Mouse (Mus musculus): ENCODE data around the gene Maneal. TPM values are rescaled to one million over a fixed set of nuclear protein-coding genes. Genes with fewer than 3 reads are reported as not detected.

The Maneal gene
- not detected for total RNA-seq (2023)

GRCm38 (mm10) chr4:124861283-124862188 is at the start of gene Maneal:
Maneal (minus strand) TSS chr4:124862171.

GRCm38 (mm10) chr4:124880599-124880998 is 18.6 kb upstream of the Maneal start, which contains the start of gene Epha10:
Epha10 (plus strand) TSS chr4:124880899.

GRCm38 (mm10) chr4:124850933-124851658 is 10.9 kb downstream of the Maneal start, which contains the start of gene 1110065P20Rik:
1110065P20Rik (minus strand) TSS chr4:124851196.

GRCm38 (mm10) chr4:124850261-124850913 is 11.6 kb downstream of the Maneal start, which contains the start of gene Yrdc:
Yrdc (plus strand) TSS chr4:124850679.

Other genes with a start within 250 kb of the Maneal start
- gene Pou3f1, start 205.4 kb downstream of the Maneal start, total RNA-seq (2023), result not detected
- 10 to 100 TPM; 17.9 to 22.3 TPM for gene Utp11, start 168.6 kb downstream of the Maneal start, total RNA-seq (2023)
- gene Fhl3, start 161.5 kb downstream of the Maneal start, total RNA-seq (2023), result 1 to 10 TPM; 2.2 to 3.4 TPM
- 10 to 100 TPM; 29.2 to 33.0 TPM for gene Sf3a3, start 147.4 kb downstream of the Maneal start, total RNA-seq (2023)
- gene Inpp5b, start 120.3 kb downstream of the Maneal start, total RNA-seq (2023), result 10 to 100 TPM; 57.5 to 62.3 TPM
- 10 to 100 TPM; 30.2 to 33.9 TPM for gene Mtf1, start 60.1 kb downstream of the Maneal start, total RNA-seq (2023)
- gene Yrdc, start 11.5 kb downstream of the Maneal start, total RNA-seq (2023), result 10 to 100 TPM; 62.7 to 71.3 TPM
- gene 1110065P20Rik, start 11.0 kb downstream of the Maneal start, total RNA-seq (2023), result 10 to 100 TPM in 1 of 2 experiments, 1 to 10 TPM in 1; 8.7 to 11.7 TPM
- gene Epha10, start 18.7 kb upstream of the Maneal start, total RNA-seq (2023), result not detected
- 10 to 100 TPM in 1 of 2 experiments, 1 to 10 TPM in 1; 8.7 to 11.8 TPM for gene 9930104L06Rik, start 74.9 kb upstream of the Maneal start, total RNA-seq (2023)
- gene Cdca8, start 77.1 kb upstream of the Maneal start, total RNA-seq (2023), result 1 to 10 TPM; 2.6 to 3.4 TPM
- gene Rspo1, start 124.3 kb upstream of the Maneal start, total RNA-seq (2023), result 1 to 10 TPM; 4.0 to 7.4 TPM
- 10 to 100 TPM; 53.5 to 59.6 TPM for gene Gnl2, start 154.4 kb upstream of the Maneal start, total RNA-seq (2023)
- not detected for gene Dnali1, start 203.5 kb upstream of the Maneal start, total RNA-seq (2023)
- gene Snip1, start 204.5 kb upstream of the Maneal start, total RNA-seq (2023), result 10 to 100 TPM; 27.0 to 29.8 TPM
- 10 to 100 TPM; 45.6 to 48.9 TPM for gene Meaf6, start 223.0 kb upstream of the Maneal start, total RNA-seq (2023)